Mouse (Mus musculus) embryonic fibroblast, embryonic 13.5 days (primary cell): ENCODE results near the gene Fto.

Experiments used
- CTCF ChIP-seq: IDR thresholded peaks from 2 replicates; pipeline ENCODE4 v1.5.1; 2011; ENCODE audit warnings: mild to moderate bottlenecking, control low read depth, low read length, moderate library complexity, borderline replicate concordance; ENCODE audit not compliant: insufficient read depth
- POLR2A ChIP-seq: IDR thresholded peaks from 2 replicates; pipeline ENCODE4 v1.6.1; 2011; ENCODE audit warnings: low read depth, mild to moderate bottlenecking, control low read depth, low read length, moderate library complexity

DNA sequence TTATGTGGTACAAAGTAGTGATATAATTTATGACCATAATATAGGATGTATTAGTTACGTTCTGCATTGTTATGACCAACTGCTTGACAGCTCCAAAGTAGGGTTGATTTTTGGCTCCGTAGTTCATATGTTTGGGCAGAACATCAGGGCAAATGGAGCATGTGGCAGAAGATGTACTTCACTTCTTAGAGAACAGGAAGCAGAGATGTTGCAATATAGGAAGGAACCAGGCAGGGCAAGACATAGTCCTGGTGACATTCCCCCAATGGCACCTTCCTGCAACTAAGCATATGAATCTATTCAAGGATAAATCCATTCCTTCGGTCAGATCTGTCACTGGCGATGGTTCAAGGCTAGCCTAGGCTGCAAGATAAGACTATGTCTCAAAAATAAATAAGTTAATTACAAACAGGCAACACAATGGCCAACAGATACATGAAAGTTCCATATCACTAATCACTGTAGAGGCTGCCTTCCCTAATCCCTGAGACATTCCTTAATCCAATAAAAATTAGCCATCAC is 44.2 kb downstream of the Fto start:
- TF ChIP-seq CTCF (no peak), POLR2A (no peak)
